Mouse (Mus musculus) liver, postnatal 0 days (tissue): ENCODE measurements around the gene Zbtb20.

ENCODE experiments used
- CTCF ChIP-seq: sonication (generic); IDR thresholded peaks from 2 replicates; pipeline ENCODE4 v1.5.1; 2016; ENCODE audit warnings: antibody characterized with exemption, low read depth
- EP300 ChIP-seq: IDR thresholded peaks from 2 replicates; pipeline ENCODE4 v1.6.1; 2016; ENCODE audit warnings: antibody characterized with exemption, low read depth, mild to moderate bottlenecking

- TF ChIP-seq EP300 (no peak), CTCF (no peak)
Observed at GRCm38 (mm10) chr16:43463684-43464475, 588.2 kb downstream of the Zbtb20 start.
